Mouse (Mus musculus): ENCODE measurements around the gene Diras1.

DNA sequence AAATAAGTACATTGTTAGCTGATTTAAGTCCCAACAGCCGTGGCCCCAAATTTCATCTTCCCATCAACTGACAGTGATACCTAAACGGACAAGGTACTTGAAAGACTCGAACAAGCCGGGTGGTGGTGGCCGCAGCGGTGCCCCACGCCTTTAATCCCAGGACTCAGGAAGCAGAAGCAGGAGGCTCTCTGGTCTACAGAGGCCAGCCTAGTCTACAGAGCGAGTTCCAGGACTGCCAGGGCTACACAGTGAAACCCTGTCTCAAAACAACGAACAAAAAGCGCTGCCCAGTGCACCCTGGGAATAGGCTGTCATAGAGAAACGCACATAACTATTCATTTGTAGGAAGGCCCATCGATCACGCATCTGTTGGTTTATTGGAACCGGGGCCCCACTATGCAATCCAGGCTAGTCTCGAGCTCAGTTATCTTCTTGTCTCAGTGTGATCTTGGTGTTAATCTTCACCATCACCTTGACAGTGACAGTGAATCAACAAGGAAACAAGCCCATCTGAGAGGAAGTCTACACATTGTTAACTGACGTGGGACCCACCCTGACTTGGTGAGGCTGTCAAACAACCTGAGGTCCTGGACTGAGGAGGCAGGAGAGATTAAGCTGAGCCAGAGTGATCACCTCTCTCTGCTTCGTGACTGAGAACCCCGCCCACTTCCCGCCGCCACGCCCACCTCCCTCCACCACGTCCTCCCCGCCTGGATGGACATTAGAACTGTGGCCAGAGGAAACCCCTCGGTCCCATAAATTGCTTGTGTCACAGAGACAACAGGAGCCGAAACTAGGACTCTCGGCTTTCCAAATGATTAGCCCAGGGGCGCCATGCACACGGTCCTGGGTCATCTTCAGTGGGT is 25.0 kb downstream of the Diras1 start:
- TF ChIP-seq EP300 (optimal IDR thresholded peaks at IDR 0.05) (no peak), CTCF (IDR thresholded peaks at IDR 0.05; ENCODE audit: low read depth) (no peak)
